Mouse (Mus musculus) layer of hippocampus, adult 2 months (tissue): ENCODE measurements around the gene Irak1. TPM values are rescaled to one million over a fixed set of nuclear protein-coding genes. Genes with fewer than 3 reads are reported as not detected.

Experiments
- DNase-seq, 2 experiments: peaks; one replicate each; pipeline ENCODE4 v3.0.0; 2022; ENCODE audit warnings: low spot score in 2 of 2
- H3K27ac ChIP-seq: fragments of 200-600 bp; 2 replicates; pipeline ENCODE4 v1.8.1; 2022
- H3K4me3 ChIP-seq: fragments of 200-600 bp; 2 replicates; pipeline ENCODE4 v1.8.1; 2022; ENCODE audit warnings: mild to moderate bottlenecking
- CTCF ChIP-seq: fragments of 200-600 bp; conservative IDR thresholded peaks from 2 replicates; pipeline ENCODE4 v1.8.1; 2022; ENCODE audit warnings: antibody characterized with exemption, mild to moderate bottlenecking, moderate library complexity
- microRNA-seq, 2 experiments: library from miRNA; unstranded; fragments of <30 nt; microRNA quantifications; one replicate each; pipeline ENCODE4 v1.2.0; 2021
- total RNA-seq, 2 experiments: library from RNA; stranded (reverse); gene quantifications; 2 replicates each; pipeline ENCODE4 v1.2.3; 2021

Irak1 gene
- total RNA-seq, 2 experiments from 2014 or later, result 59.3 to 62.6 TPM

GRCm38 (mm10) chrX:73998911-73999869 is 24.5 kb downstream of the Irak1 start:
- no peak overlapping the region for H3K4me3 ChIP-seq
- no peak for TF ChIP-seq CTCF
- DNase-seq, result peak; percentile 37 to 63
- peak overlapping the region; percentile 89 for H3K27ac ChIP-seq

DNA sequence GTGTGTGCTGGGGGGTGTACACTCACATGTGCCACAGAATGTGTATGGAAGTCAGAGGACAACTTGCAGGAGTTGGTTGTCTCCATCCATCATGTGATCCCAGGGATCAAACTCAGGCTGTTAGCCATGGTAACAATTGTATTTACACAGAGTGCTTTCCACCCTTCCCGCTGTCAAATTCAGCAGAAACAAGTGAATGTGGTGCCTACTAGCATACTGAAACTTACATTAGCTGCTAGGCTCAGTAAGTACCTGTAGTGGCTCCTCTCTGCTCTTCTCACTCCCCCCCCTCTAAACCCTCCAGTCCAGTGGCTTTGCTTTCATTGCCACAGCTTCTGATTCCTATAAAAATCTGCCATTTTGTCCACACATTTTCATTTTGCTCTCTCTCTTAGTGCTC is 45.9 kb downstream of the Irak1 start:
- DNase-seq, result no peak
- TF ChIP-seq CTCF, result no peak
- H3K4me3 ChIP-seq, result no peak overlapping the region
- H3K27ac ChIP-seq, result no peak overlapping the region

DNA sequence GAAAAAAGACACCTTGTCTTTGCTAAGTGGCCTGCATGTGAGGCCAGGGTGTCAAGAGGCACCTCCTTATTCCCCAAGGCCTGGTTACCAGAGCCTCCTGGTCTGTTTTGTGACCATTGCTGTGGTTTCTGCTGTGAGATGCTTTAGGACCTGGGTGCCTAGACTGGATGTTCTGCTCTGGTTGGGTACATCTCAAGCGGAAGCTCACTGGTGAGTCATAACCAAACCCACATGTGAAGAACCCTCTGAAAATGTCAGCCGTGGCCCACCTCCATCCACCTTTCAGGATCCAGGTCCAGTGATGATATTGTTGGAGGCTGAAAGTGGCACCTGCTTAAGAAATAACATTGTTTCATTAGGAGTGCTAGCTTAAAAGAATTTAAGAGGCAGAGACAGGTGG is 47.4 kb downstream of the Irak1 start:
- DNase-seq, result no peak
- H3K4me3 ChIP-seq, result no peak overlapping the region
- H3K27ac ChIP-seq, result no peak overlapping the region
- no peak for TF ChIP-seq CTCF

DNA sequence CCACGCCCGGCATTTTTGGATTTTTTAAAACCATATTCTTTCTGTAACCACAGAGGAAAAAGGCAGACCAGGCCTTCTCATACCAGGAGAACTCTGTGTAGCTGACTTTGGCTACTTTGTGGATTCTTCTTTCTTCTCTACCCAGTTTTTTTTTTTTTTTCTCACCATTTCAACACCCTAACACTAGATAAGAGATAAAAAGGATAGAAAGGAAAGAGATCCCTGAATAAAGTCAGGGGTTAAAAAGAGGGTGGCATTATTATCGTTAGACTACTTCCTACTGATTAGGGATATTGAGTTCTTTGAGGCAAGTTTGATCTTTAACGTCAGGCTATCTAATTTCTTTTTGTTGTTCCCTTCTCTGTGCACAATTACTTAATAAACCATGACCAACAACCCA is 50.9 kb downstream of the Irak1 start:
- Histone ChIP-seq H3K27ac (no peak overlapping the region), H3K4me3 (no peak overlapping the region)
- no peak for DNase-seq
- no peak for TF ChIP-seq CTCF

DNA sequence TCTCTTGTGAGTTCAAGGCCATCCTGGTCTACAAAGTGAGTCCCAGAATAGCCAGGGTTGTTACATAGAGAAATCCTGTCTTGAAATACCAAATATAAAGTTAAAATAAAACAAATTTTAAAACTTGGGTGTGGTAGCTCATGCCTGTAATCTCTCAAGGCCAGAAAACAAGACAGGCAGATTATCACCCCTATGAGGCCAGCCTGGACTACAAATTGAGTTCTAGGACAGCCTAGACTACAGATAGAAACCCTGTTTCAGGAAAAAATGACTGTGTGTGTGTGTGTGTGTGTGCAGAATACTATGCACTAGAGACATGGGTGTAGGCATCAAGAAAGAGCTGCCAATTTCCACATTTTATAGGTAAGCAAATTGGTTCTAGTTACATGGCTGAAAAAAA is 52.9 kb downstream of the Irak1 start:
- no peak for TF ChIP-seq CTCF
- H3K27ac ChIP-seq, result no peak overlapping the region
- H3K4me3 ChIP-seq, result no peak overlapping the region
- no peak for DNase-seq

DNA sequence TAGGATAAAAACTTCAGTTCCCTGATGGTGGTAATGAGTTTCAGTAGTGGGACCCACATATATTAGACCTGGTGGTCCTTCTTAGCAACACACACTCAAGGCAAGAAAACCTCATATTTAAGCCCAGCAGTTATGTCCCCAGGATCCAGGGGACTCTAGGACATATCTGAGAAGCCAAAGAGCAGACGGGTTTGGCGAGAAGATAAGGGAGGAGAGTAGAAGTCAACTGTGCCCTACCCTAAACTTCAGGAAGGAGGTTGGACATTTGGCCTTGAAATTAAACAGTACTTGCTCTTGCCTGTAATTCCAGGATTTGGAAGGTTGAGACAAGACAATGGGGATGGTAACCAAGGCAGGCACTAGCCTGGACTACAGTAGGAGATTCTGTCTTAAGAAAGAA is 54.0 kb downstream of the Irak1 start:
- Histone ChIP-seq H3K27ac (no peak overlapping the region), H3K4me3 (no peak overlapping the region)
- DNase-seq, result no peak
- TF ChIP-seq CTCF, result no peak

GRCm38 (mm10) chrX:73969167-73969566 is 54.6 kb downstream of the Irak1 start:
- no peak overlapping the region for H3K27ac ChIP-seq
- H3K4me3 ChIP-seq, result no peak overlapping the region

GRCm38 (mm10) chrX:73967177-73968075 is 56.3 kb downstream of the Irak1 start:
- peak; percentile 81 to 90 for DNase-seq
- Histone ChIP-seq H3K4me3 (peak overlapping the region; percentile 79), H3K27ac (peak overlapping the region; percentile 100)
- TF ChIP-seq CTCF, result no peak

More at GRCm38 (mm10) chrX:73969167-73969566, 54.6 kb downstream of the Irak1 start:
- TF ChIP-seq CTCF, result no peak
- no peak for DNase-seq

DNA sequence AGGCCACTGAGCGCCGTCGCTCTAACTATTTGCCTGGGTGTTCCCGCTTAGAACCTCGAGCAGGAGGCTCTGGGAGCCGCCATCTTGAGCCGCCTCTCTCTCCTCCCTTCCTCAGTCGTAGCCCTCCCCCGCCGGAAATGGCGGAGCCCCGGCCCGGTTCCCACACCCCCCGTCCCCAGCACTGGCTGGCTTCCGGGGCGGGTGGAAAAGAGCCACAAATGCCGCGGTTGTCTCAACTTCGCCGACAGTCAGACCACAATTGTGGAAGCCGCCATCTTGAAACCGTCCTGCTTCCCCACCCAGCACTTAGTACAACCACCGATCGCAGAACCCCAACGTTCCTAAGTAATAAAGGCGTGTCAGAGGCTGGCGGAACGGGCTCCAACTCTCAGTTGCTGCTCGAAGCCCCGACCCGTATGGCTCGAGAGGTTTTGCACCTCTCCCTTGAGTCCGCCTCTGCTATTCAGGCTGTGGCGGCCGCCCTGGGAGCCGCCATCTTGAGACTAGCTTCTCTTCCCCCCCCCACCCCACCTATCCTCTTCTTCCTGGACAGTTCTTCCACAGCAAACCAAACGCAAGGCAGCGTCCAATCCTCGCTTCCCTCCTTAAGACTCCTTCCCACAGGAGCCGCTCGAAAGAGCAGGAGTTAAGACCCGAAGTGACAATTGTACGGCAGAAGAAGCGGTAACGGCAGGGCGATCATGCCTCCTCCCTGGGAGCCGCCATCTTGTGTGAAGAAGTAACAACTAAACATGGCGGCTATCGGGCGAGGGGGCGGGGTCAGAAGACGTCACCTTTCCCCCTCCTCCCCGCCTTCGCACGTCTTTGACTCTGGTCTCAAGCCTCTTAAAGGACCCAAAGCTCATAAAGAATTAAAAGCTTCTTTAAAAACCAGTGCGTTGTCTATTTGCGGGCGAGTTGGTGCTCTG is 57.2 kb downstream of the Irak1 start, which contains the start of gene Hcfc1:
Gene Hcfc1 (minus strand): TSS at position 110 of the 929 bp plus-strand sequence.
- H3K4me3 ChIP-seq, result peak within 1 kb of the TSS; percentile 79
- peak within 1 kb of the TSS; percentile 100 for H3K27ac ChIP-seq
- no peak for TF ChIP-seq CTCF
- DNase-seq, result peak; percentile 86 to 90

- Histone ChIP-seq H3K27ac (peak overlapping the region; percentile 100), H3K4me3 (peak overlapping the region; percentile 79)
- DNase-seq, result peak; percentile 62 to 76
- no peak for TF ChIP-seq CTCF
These were observed 58.4 kb downstream of the Irak1 start for GRCm38 (mm10) chrX:73965307-73965706.

- Histone ChIP-seq H3K27ac (peak overlapping the region; percentile 59; the same call in 1 of the 2 replicates), H3K4me3 (peak overlapping the region; percentile 50)
- DNase-seq, result no peak
- no peak for TF ChIP-seq CTCF
These were observed 59.4 kb downstream of the Irak1 start for GRCm38 (mm10) chrX:73964363-73964762.

Small RNAs within 50 kb of the gene (microRNA-seq; reads per million reads assigned to microRNA genes)
- gene Mir5132, result 5.1 to 7.5 reads per million in 2 experiments
- 0 to 1.6 reads per million in 2 experiments for gene Mir718

Other genes starting within 250 kb of the Irak1 start
- gene Srpk3, start 249.5 kb downstream of the Irak1 start, total RNA-seq, result 1 to 10 TPM; 3.9 to 4.3 TPM
- gene Idh3g, start 237.0 kb downstream of the Irak1 start, total RNA-seq, result 100 to 1,000 TPM; 207 to 209 TPM
- 10 to 100 TPM; 89.1 to 94.1 TPM for gene Ssr4, start 236.9 kb downstream of the Irak1 start, total RNA-seq
- gene Pdzd4, start 198.9 kb downstream of the Irak1 start, total RNA-seq, result 100 to 1,000 TPM in 1 of 2 experiments, 10 to 100 TPM in 1; 93.3 to 107 TPM
- gene Avpr2, start 131.8 kb downstream of the Irak1 start, total RNA-seq, result not detected
- gene L1cam, start 127.8 kb downstream of the Irak1 start, total RNA-seq, result 100 to 1,000 TPM; 118 to 139 TPM
- 1 to 10 TPM; 5.3 to 7.2 TPM for gene Arhgap4, start 102.0 kb downstream of the Irak1 start, total RNA-seq
- gene Naa10, start 102.0 kb downstream of the Irak1 start, total RNA-seq, result 10 to 100 TPM; 68.0 to 72.0 TPM
- gene Renbp, start 93.1 kb downstream of the Irak1 start, total RNA-seq, result 1 to 10 TPM; 4.5 to 6.2 TPM
- 10 to 100 TPM; 76.4 to 79.2 TPM for gene Hcfc1, start 57.6 kb downstream of the Irak1 start, total RNA-seq
- 1 to 10 TPM in 1 of 2 experiments, not detected in 1; 1.1 TPM for gene Opn1mw, start 103.5 kb upstream of the Irak1 start, total RNA-seq
- 10 to 100 TPM; 90.6 to 94.2 TPM for gene Mecp2, start 111.4 kb upstream of the Irak1 start, total RNA-seq
- gene Tex28, start 143.9 kb upstream of the Irak1 start, total RNA-seq, result not detected
- gene Tktl1, start 153.3 kb upstream of the Irak1 start, total RNA-seq, result under 1 TPM in 1 of 2 experiments, not detected in 1; 0.17 TPM
- gene Flna, start 225.9 kb upstream of the Irak1 start, total RNA-seq, result 10 to 100 TPM; 77.1 to 78.0 TPM
- 10 to 100 TPM; 31.8 to 39.5 TPM for gene Emd, start 230.8 kb upstream of the Irak1 start, total RNA-seq
- 100 to 1,000 TPM; 137 to 175 TPM for gene Rpl10, start 246.9 kb upstream of the Irak1 start, total RNA-seq